Mouse (Mus musculus): Measurements from ENCODE around the gene Tpm4. TPM values are rescaled to one million over a fixed set of nuclear protein-coding genes. Genes with fewer than 3 reads are reported as not detected.

Gene Tpm4
- polyA plus RNA-seq, 1 experiment = 97.8 TPM

- DNase-seq (ENCODE audit: low read depth) = no peak
Measured at GRCm38 (mm10) chr8:72190215-72190539, 55.4 kb downstream of the Tpm4 start.

DNA sequence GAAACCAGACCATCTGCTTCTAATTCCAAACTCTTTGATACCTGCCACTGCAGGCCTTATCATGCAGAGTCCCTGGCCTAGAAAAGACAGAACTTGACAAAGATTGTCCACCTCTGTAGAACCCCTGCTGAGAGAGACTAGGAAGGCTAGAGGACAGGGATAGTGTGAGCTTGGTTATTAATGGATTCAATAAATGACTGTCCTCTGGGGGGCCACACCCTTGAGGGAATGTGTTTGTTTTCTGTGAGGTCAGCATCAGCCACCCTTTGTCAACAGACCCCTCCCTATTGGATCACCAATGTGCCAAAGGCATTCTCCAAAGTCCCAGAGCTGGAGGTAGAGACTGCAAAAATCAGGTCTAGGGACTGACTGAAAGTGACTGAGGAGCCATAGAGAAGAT lies 57.3 kb downstream of the Tpm4 start:
- no peak for DNase-seq (ENCODE audit: low read depth)

GRCm38 (mm10) chr8:72197997-72198396 lies 63.2 kb downstream of the Tpm4 start:
- DNase-seq (ENCODE audit: low read depth) = no peak

Other genes starting within 250 kb of the Tpm4 start
- 0.66 and 0.95 TPM in 2 replicates for gene Zfp882, start 226.4 kb upstream of the Tpm4 start, polyA plus RNA-seq (2012; rRNA removed)
- gene Zfp617, start 226.3 kb upstream of the Tpm4 start, polyA plus RNA-seq (2012; rRNA removed) = 4.9 and 5.0 TPM in 2 replicates
- 5.3 and 6.2 TPM in 2 replicates for gene Zfp961, start 183.9 kb upstream of the Tpm4 start, polyA plus RNA-seq (2012; rRNA removed)
- 4.8 and 6.2 TPM in 2 replicates for gene Cyp4f18, start 125.3 kb upstream of the Tpm4 start, polyA plus RNA-seq (2012; rRNA removed)
- gene Olfr372, start 93.8 kb upstream of the Tpm4 start, polyA plus RNA-seq (2012; rRNA removed) = not detected in 2 replicates
- not detected in 2 replicates for gene Olfr373, start 51.8 kb upstream of the Tpm4 start, polyA plus RNA-seq (2012; rRNA removed)
- 0.01 TPM in 1 of 2 replicates, not detected in the other for gene Olfr374, start 27.9 kb upstream of the Tpm4 start, polyA plus RNA-seq (2012; rRNA removed)
- gene Rab8a, start 26.2 kb downstream of the Tpm4 start, polyA plus RNA-seq (2012; rRNA removed) = 51.7 and 73.6 TPM in 2 replicates
- gene Hsh2d, start 54.7 kb downstream of the Tpm4 start, polyA plus RNA-seq (2012; rRNA removed) = 0.16 and 0.35 TPM in 2 replicates
- 0.22 TPM in 1 of 2 replicates, not detected in the other for gene Cib3, start 77.9 kb downstream of the Tpm4 start, polyA plus RNA-seq (2012; rRNA removed)
- gene Gm11034, start 78.7 kb downstream of the Tpm4 start, polyA plus RNA-seq (2012; rRNA removed) = not detected in 2 replicates
- gene Fam32a, start 84.8 kb downstream of the Tpm4 start, polyA plus RNA-seq (2012; rRNA removed) = 50.0 and 55.2 TPM in 2 replicates
- gene Ap1m1, start 105.0 kb downstream of the Tpm4 start, polyA plus RNA-seq (2012; rRNA removed) = 50.6 and 54.7 TPM in 2 replicates
- 1.1 and 5.1 TPM in 2 replicates for gene Gm10282, start 170.3 kb downstream of the Tpm4 start, polyA plus RNA-seq (2012; rRNA removed)
- gene Klf2, start 184.1 kb downstream of the Tpm4 start, polyA plus RNA-seq (2012; rRNA removed) = 17.8 and 25.9 TPM in 2 replicates

All from gonadal fat pad, adult 2 months (tissue).